Mouse (Mus musculus): Measurements from ENCODE around the gene Olfr1121.
A peak's percentile ranks its signal among the peaks of the same experiment; 100 is the strongest.
"Not testable (repeated sequence)": the region's sequence is repeated elsewhere in the genome, so short reads cannot be mapped to it uniquely, and the experiment has no call there.

The Olfr1121 gene

DNA sequence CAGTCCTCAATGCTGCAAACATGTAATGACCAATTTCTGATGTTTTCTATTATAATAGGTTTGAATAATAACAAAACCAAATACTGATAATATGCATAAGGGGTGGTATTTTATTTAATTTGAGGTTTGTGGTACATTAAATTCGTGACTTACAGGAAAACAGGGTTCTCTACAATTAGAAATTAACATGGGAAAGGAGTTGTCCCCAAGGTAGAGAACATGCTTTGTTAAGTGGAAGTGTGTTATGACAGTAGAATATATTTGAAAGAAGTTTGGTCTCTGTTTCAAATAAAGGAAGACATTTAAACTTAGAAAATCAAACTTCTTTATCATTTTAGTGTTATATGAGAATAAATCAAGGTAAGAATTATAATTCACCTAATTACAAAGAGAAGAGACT, at the start of gene Olfr1121:
Gene Olfr1121 (plus strand): TSS at position 301 of the 400 bp plus-strand sequence.
- DNase-seq (ENCODE audit: low spot score in 2 of 2): no peak

DNA sequence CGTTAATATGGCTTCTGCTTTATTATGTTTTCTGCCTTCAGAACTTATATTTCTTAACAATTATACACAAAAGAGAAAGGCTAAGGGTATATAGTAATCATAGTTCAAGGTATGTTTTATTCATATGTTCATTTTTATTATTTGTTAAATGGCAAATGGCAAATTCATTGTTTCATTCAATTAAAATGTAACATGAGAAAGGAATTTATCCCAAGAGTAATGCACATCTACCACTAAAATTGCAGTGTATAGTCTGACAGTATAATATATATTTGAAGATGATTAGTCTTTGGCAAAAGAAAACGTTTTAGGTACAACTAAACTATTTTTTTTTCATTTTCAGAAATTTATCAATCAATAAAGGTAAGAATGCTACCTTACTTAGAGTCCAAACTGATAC, 15.2 kb upstream of the Olfr1121 start, which contains the start of gene Olfr1120:
Gene Olfr1120 (plus strand): TSS at position 301 of the 400 bp plus-strand sequence.
- no peak for DNase-seq (ENCODE audit: low spot score in 2 of 2)

DNA sequence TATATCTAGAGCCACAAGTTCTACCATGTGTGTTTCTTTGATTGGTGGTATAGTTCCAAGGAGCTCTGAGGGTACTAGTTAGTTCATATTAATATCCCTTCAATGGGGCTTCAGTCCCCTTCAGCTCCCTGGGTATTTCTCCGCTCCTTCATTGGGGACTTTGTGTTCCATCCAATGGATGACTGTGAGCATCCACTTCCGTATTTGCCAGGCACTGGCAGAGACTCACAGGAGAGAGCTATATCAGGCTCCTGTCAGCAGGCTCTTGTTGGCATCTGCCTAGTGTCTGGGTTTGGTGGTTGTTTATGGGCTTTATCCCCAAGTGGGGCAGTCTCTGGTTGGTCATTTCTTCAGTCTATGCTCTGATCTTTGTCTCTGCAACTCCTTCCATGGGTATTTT, 9.6 kb upstream of the Olfr1121 start:
- not testable (repeated sequence) for DNase-seq (ENCODE audit: low spot score in 2 of 2)

DNA sequence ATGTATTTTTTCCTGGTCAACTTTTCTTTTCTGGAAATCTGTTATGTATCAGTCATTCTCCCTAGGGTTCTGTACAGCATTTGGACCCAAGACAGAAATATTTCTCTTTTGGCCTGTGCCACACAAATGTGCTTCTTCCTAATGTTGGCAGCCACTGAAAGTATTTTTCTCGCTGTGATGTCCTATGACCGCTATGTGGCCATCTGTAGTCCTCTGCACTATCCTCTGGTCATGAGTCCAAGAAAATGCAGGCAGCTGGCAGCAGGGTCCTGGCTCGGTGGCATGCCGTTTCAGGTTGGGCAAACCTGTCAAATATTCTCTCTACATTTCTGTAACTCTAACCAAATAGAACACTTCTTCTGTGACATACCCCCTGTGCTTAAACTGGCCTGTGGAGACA, 2.0 kb downstream of the Olfr1121 start:
- no peak for DNase-seq (ENCODE audit: low spot score in 2 of 2)

DNA sequence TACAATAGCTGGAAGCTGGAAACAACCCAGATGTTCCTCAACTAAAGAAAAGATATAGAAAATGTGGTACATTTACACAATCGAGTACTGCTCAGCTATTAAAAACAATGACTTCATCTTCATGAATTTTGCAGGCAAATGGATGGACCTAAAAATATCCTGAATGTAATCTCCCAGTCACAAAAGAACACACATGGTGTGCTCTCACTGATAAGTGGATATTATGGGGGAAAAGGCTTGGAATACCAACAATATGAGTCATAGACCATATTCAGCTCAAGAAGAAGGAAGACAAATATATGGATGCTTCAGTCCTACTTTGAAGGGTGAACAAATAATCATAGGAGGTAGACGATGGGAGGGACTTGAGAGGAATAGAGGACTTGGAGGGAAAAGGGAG, 14.2 kb downstream of the Olfr1121 start:
- no peak for DNase-seq (ENCODE audit: low spot score in 2 of 2)

DNA sequence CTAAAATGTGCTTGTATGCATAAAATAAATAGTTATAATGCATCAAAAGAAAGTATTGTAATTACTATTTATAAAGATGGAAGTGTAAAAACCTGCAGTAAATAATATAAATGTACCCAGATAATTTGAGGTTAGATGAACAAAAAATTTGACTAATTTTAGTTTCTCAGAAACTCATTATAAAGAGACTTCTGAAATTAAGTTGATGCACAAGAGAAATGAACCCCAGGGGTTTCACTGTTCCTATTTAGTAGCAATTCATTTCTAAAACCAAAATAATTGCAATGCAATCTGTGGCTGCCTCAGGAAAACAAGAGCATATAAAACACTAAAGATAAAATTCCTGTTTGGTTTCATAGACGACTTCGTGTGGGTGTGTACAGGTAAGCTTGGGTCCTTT, 15.9 kb downstream of the Olfr1121 start, which contains the start of gene Olfr1122:
Gene Olfr1122 (plus strand): TSS at position 301 of the 400 bp plus-strand sequence.
- DNase-seq (ENCODE audit: low spot score in 2 of 2): no peak

DNA sequence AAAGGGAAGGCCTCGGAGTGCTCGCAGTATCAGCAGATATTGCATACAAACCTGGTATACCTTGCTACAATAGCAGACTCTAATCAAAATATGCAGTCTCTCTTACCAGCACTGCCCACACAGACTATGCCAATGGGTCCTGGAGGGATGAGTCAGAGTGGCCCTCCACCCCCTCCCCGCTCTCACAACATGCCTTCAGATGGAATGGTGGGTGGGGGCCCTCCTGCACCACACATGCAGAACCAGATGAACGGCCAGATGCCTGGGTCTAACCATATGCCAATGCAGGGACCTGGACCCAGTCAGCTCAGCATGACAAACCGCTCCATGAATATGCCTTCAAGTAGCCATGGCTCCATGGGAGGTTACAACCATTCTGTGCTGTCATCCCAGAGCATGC, 23.9 kb downstream of the Olfr1121 start:
- DNase-seq (ENCODE audit: low spot score in 2 of 2): peak in 1 of 2 experiments; percentile 15

DNA sequence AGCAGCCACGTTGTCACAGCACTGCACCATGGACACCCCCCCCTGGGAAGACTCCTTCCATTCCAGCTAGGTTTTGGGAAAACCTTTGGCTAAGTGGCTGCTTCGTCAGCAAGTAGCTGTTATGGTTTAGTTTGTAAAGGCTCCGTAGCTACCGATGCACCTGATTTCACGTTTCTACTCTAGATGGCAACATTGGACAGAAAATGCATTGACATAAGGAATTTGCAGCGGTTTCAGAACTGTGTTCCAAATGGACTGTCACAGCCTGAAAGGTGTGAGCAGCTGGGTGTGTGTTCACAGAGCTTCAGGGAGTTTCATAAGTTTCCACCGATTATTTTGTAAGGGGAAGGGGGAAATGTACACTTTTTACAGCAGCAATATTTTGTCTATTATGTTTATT, 25.0 kb downstream of the Olfr1121 start:
- DNase-seq (ENCODE audit: low spot score in 2 of 2): peak in 1 of 2 experiments; percentile 6

DNA sequence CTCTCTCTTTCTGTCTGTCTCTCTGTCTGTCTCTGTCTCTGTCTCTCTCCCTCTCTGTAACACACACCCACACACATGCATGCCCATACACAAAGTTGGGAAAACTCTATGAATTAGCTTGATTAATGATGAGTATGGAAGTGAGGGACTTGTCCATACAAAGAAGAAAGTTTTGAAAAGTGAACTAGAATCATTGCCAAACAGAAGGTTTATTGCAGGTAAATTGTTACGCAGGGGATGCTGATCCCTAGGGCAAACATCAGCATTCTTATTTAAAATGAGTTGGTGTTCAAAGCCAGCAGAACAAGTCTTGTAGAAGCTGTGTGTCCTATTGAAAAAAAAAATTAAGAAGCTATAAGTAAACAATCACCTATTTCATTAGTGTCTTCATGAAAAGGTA, 46.6 kb downstream of the Olfr1121 start, which contains the start of gene Olfr1123:
Gene Olfr1123 (plus strand): TSS at position 301 of the 400 bp plus-strand sequence.
- no peak for DNase-seq (ENCODE audit: low spot score in 2 of 2)

Measured in left cerebral cortex, adult 9 months (tissue).